Mouse (Mus musculus) cortical plate, adult 2 months (tissue): ENCODE results near the gene Kcnh6.

Source experiments
- CTCF ChIP-seq: fragments of 200-500 bp; IDR thresholded peaks from 2 replicates; pipeline ENCODE4 v1.5.1; 2011; ENCODE audit warnings: mild to moderate bottlenecking, control low read depth, low read length; ENCODE audit not compliant: insufficient read depth; ENCODE audit errors: extremely low read depth
- POLR2A ChIP-seq: fragments of 200-500 bp; IDR thresholded peaks from 2 replicates; pipeline ENCODE4 v1.6.1; 2011; ENCODE audit warnings: mild to moderate bottlenecking, low read length, control low read depth; ENCODE audit not compliant: insufficient read depth; ENCODE audit errors: extremely low read depth

- TF ChIP-seq CTCF (no peak), POLR2A (no peak)
These were observed 25.6 kb downstream of the Kcnh6 start for GRCm38 (mm10) chr11:106033491-106033919.
